Mouse (Mus musculus) gonadal fat pad, adult 2 months (tissue): ENCODE results near the gene Gmpr2. TPM values are rescaled to one million over a fixed set of nuclear protein-coding genes. Genes with fewer than 3 reads are reported as not detected.

Source experiments
- DNase-seq: peaks from one replicate; pipeline ENCODE4 v3.0.0-alpha.2; 2012; ENCODE audit warnings: low read depth
- polyA plus RNA-seq: library from polyadenylated mRNA; depleted of rRNA; stranded (reverse); fragments of >200 nt; gene quantifications from 2 replicates; pipeline ENCODE4 v1.2.3, GENCODE M21; 2012; rRNA removed

The Gmpr2 gene
- 17.9 and 24.6 TPM in 2 replicates for polyA plus RNA-seq

GRCm38 (mm10) chr14:55671833-55672740, at the start of gene Gmpr2, which contains the start of gene Nedd8:
Gmpr2 (plus strand) TSS chr14:55671941.
Nedd8 (minus strand) TSS chr14:55672124.
- DNase-seq: peak; percentile 93

DNA sequence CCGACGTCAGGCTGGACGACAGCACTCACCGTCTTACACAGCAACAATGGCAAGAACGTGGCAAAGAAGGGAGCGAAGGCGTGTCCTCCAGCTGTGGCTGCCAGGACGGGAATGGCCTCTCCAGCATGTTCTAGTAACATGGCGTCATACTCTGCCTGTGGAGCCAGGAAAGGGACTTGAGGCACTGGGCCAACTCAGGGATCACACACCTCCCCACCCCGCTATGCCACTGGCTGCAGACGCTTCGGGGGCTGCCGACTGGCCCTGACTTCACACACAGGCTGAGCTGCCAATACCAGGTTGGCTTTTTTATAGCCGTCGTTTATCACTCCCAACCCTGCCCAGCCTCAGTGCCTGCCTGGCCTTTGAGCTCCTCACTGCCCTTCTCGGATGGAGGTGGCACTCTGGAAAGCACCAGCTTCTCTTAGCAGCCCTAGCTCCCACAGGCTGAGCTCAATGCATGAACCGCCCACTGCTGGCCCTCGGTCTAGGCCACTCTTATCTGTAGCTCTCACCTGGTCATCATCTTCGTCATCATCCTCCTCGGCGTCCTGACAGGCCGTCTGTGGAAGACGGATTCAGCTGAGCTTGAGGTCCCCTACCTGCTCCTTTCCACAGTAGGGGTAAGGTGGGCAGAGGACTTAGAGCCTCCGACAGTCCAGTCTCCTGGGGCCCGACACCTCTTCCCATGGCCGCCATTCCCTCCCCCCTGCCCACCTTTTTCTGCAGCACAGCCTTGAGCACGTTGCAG, 43.5 kb upstream of the Gmpr2 start:
- no peak for DNase-seq

DNA sequence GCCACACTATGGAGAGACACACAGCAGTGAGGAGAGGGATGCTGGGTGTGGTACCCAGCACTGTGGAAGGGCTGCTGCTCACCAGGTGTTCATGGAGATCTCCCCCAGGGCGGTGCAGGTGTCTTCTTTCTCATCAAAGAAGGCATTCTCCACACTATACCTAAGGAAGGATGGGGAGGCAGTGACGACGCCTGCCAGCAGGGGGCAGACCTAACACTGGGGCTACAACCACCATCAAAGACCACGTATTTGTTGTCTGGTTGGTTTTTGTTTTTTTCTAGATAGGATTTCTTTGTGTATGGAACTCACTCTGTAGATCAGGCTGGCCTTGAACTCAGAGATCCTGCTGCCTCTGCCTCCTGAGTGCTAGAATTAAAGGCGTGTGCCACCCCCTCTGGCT, 42.4 kb upstream of the Gmpr2 start:
- DNase-seq: no peak

DNA sequence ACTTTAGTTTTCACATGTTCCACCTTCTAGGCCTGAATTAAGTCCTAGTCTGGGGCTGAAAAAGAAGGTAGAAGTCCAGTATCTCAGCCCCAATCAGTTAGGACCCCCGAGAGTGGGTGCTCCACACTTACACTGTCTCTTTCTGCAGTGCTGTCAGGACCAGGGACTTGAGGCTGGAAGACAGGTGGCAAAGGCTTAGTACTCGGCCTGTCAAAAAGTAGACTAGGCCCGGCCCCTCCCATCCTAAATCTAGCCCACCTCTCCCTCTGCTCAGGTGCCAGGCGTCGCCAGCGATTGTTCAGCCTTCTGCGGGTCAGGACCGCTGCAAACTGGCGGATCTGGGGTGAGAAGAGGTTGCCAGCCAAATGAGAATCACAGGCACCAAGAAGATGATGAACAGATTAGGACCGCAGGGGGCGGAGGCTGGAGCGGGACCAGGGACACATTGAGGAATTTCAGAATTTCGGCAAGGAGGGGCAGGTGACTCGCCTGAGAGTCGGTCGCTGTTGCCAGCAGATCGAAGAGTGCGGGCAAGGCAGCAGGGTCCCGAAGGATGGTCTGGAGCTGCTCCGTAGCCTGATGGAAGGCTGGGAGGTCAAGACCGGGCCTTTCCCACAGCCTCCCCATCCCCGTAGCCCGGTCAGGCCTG, 36.7 kb upstream of the Gmpr2 start:
- peak; percentile 26 for DNase-seq

- DNase-seq: peak; percentile 44
Observed at GRCm38 (mm10) chr14:55635523-55636007, 36.2 kb upstream of the Gmpr2 start, which contains the start of gene Ipo4. Ipo4 (minus strand) TSS chr14:55635957.

- DNase-seq: no peak
Observed at GRCm38 (mm10) chr14:55637795-55638194, 33.9 kb upstream of the Gmpr2 start, which contains the start of gene Gm49378. Gm49378 (minus strand) TSS chr14:55637895.

DNA sequence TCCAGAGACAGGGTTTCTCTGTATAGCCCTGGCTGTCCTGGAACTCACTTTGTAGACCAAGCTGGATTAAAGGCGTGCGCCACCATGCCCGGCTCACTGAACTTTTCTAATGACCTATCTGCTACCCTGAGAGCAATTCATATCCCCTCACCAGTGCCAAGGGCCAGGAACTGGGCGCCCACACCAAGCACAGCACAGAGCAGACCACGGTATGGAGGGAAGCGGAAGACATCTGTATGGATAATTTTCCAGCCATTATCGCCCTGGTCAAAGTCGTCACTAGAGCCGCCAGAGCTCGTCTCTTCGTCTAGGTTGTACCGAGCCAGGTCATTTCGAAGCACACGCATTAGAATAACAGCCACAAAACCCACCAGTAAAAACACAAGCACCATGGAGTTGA, 30.9 kb upstream of the Gmpr2 start:
- DNase-seq: no peak

- DNase-seq: no peak
Observed at GRCm38 (mm10) chr14:55641291-55641690, 30.4 kb upstream of the Gmpr2 start.

DNA sequence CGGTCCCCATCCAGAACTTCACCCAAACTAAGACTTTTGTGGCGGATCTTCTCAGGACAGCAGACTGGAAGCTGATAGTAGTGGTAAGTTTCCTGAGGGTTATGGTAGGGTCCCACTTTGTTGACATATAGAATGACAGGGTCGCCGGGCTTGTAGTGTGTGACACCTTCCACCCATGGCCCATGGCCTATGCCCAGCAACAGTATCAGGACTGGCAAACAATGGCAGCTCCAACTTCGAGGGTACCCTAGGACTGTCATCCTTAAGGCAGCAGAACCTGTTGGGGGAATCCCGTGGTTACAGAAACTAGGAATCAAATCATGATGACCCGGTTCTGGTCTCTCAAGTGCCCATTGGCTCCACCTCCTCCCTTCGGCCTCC, 29.1 kb upstream of the Gmpr2 start:
- DNase-seq: no peak

GRCm38 (mm10) chr14:55643060-55643907, 28.5 kb upstream of the Gmpr2 start, which contains the start of gene Tm9sf1:
Tm9sf1 (minus strand) TSS chr14:55643806.
- DNase-seq: peak; percentile 34

DNA sequence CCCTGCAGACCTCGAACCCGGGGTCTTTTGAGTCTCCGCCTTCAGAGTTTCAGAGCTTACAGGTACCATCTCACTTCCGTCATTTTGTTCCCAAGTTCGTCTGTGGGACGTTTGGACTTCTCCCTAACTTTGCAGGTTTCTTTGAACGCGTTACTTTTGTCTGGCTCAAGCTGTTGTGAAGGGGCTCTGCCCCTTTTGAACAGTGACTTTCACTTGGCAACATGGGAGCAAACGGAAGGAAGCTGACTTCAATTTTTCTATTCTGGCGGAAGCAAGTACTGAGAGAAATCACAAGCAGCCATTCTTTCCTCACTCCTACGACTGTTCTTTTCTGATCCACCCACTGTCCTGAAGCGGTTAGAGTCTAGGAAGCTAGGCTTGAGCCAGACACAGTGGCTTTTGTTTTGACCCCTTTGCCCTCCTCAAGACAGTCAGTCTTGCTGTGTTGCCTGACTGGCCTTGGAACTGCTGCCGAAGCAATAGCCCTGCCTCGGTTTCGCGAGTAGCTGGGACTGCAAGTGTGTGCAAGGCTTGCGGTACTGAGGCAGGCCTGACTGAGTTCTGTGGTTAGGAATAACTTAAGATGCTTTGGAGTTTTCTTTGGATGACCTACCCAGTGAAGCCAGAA, 27.4 kb upstream of the Gmpr2 start:
- peak; percentile 22 for DNase-seq

GRCm38 (mm10) chr14:55649884-55650283, 21.9 kb upstream of the Gmpr2 start, which contains the start of gene Tssk4:
Tssk4 (plus strand) TSS chr14:55650184.
- no peak for DNase-seq

DNA sequence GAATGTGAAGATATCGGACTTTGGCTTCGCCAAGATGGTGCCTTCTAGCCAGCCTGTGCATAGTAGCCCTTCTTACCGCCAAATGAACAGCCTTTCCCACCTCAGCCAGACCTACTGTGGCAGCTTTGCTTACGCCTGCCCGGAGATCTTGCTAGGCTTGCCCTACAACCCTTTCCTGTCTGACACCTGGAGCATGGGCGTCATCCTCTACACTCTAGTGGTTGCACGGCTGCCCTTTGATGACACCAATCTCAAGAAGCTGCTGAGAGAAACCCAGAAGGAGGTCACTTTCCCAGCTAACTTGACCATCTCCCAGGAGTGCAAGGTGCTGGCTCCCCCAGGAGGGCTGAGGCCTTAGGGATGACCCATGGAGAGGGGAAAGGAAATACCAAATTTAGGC, 20.2 kb upstream of the Gmpr2 start:
- DNase-seq: no peak

- DNase-seq: no peak
Observed at GRCm38 (mm10) chr14:55656935-55657334, 14.8 kb upstream of the Gmpr2 start.

DNA sequence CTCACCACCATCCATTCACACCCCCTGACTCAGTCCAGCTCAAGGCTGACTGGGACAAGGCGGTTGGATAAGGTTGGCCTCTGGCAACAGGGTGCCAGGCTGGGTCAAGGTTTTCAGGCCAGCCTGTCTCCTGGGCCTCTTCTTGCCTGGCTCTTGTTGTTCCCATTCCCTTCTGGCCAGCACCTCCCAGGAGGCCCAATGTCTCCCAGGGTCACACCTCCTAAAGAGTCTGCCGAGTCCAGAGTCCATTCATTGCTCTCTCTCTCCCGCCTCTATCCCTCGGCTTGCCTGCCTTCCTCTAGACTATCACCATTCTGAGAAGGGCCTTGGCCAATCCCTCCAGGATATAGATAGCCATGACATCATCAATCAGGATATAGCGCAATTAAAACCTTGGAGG, 13.7 kb upstream of the Gmpr2 start:
- no peak for DNase-seq

- DNase-seq: peak; percentile 28
Observed at GRCm38 (mm10) chr14:55659960-55660573, 11.7 kb upstream of the Gmpr2 start, which contains the start of gene Mdp1. Mdp1 (minus strand) TSS chr14:55660508.

DNA sequence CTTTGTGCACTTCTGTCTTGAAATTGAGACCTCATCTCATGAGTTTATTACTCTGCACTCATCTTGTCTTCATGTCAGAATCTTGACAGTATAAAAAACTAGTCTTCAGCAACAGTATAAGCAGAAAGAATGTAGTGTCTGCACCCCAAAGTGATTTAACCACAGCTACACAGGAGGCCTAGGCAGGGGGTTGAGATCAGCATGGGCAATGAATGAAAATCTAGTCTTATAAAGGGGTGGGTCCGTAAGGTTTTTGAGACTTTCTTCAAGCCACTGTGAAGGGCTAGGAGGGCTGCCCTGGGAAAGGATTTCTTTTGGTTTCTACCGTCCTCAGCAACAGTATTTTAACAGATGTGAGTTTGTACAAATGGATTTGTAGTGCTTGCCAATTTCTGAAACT, 11.1 kb upstream of the Gmpr2 start:
- no peak for DNase-seq

DNA sequence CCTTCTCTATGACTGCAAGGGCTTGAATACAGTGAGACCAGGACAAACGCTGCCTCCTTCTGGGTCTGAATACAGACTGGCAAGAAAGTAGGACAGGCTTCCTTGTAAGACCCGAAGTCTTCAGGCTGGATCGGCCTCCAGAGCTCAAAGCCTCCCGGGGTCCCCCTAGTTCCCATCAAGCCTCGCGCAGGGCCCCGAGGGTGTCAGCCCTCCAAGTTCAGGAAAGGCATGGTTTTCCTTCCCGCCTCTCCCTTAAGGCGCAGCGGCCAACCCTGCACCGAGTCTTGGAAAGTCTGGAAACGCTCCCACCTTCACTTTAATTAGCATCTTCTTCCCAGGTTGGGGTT, 282 bp upstream of the Gmpr2 start:
- no peak for DNase-seq

DNA sequence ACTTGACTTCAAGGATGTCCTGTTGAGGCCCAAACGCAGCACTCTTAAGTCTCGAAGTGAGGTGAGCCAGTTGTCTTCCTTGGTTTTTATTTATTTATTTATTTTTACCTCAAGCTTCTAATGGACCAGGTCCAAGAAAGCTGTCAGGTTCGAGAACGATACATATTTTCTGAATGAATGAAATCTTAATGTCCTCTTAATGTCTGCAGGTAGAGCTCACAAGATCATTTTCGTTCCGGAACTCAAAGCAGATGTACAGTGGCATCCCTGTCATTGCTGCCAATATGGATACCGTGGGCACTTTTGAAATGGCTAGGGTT, 960 bp downstream of the Gmpr2 start:
- no peak for DNase-seq

DNA sequence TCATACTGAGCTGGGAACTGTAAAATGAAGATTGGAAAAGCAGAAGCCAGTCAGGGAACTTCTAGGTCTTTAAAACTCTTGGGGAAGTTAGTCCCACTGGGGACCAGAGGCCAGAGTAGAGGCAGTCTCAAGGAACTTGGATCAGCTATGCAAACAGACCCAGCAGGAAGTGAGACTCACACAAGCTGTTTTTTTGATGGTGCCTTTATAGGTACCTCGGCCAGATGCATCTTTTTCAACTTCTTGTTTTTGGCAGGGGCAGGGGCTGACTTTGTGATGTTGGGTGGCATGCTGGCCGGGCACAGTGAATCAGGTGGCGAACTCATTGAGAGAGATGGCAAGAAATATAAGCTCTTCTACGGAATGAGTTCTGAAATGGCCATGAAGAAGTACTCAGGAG, 5.9 kb downstream of the Gmpr2 start:
- no peak for DNase-seq
